Mouse (Mus musculus): ENCODE measurements around the gene Trf.

GRCm38 (mm10) chr9:103276876-103277275, 46.6 kb upstream of the Trf start:
- no peak for TF ChIP-seq GATA1 (IDR thresholded peaks at IDR 0.05; ENCODE audit: low read length)
- no peak for TF ChIP-seq TAL1 (IDR thresholded peaks at IDR 0.05; ENCODE audit: low read length)
